Mouse (Mus musculus): ENCODE data around the gene Jmy.
"Not testable (repeated sequence)": the region's sequence is repeated elsewhere in the genome, so short reads cannot be mapped to it uniquely, and the experiment has no call there.

The Jmy gene

DNA sequence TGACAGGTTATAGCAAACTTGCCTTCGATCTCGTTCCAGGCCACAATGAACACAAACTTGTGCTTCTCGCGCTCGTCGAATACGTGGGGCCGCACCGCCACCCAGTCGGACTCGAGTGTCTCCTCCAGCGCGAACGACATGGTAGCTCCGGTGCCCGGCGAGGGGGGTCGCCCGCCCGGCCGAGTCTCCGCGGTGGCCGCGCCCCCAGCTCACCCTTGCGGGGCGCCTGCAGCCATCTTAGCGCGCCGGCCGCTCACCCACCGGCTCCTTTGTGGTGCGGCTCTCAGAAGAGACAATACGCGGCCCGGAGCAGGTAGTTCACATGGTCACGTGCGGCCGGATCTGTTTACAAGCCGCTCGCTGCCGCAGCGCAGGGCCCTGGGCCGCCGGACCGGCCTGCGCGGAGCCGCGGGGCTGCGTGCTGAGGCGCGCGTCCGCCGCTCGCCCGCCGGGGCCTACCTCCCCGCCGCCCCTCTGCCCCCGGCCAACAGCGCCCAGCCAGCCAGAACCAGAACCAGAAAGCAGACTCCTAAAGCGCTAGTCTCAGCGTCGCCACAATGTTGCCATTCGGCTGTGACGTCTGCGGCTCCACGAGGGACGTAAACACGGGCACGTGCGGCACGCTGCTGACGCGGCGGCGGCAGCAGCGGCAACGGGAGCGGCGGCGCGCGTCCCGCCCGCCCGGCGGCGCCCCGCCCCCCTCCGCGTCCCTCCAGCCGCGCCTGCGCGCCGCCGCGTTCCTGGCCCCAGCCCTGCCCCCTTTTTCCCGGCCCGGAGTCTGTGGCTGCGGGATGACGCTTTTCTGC, at the start of gene Jmy:
TSS of gene Jmy (minus strand) at position 642 of the 806 bp plus-strand sequence.
- peak; percentile 88 for DNase-seq (ENCODE audit: low spot score)

DNA sequence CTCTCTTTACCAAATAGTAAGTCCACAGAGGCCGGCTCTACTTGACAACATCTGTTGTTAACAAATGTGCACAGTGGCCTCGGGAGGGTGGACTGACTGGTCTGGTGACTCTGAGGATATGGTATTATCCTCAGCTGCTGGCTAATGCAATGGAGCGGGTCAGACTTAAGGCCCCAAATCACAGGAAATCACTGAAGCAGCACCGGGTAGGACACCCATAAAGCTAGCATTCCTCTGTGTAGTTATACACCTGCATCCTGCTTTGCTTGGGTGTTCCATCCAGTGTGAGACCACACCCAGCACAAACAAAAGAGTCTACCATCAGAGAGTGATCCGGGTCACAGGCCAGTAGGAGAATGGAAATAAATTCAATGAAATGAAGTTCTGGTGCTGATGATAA, 48.0 kb upstream of the Jmy start:
- no peak for DNase-seq (ENCODE audit: low spot score)

DNA sequence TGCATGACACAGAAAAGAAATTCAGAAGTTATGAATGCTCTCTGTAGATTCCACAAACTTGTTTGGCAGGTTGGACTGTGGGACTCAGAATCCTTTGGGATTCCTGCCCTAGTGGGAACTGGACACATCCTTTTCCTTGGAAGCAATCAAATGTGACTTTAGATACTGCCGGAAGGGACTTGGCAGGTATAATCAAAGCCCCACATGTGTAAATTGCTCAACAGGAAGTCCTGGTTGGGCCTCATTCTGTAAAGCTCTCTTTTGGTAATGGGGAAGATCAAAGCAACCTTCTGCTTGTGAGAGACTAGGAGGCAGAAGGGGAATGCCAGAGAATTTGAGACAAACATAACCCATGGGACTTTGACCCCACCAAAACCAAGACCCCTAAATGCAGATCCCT, 46.4 kb upstream of the Jmy start:
- DNase-seq (ENCODE audit: low spot score) = no peak

DNA sequence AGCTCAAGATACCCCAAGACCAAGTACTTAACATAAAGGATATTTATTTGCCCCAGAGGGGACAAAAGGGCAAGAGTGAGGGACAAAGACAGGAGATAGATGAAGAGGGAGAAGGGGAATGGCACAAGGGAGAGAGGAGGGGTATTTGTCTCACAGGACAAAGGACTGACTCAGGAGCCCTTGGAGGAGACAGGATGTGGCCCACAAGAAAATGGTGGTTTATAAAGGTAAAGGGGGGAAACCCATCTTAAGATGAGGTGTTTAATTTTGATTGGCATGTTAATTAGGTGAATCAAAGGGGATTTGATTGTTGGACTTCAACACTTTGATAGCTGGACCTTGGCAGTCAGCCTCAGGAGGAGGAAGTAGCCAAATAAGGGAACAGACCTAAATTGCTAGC, 44.7 kb upstream of the Jmy start:
- no peak for DNase-seq (ENCODE audit: low spot score)

DNA sequence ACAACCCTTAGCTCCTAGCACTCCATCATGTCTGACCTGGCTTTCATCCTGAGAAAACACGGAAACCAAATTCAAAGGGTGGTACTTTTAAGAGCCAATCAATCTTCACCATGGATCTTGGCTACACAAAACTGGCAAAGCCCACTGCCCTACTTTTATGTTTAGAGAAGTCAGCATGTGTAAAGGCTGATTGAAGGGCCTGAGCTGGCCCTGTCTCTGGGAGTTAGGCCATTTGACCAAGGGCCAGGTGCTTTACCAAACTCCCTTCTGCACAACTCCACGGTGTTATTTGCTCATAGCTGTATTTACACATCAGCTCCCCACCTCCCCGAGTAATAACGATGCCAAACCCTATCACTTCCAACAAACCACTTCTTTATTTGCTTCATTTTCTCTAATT, 39.7 kb upstream of the Jmy start:
- no peak for DNase-seq (ENCODE audit: low spot score)

DNA sequence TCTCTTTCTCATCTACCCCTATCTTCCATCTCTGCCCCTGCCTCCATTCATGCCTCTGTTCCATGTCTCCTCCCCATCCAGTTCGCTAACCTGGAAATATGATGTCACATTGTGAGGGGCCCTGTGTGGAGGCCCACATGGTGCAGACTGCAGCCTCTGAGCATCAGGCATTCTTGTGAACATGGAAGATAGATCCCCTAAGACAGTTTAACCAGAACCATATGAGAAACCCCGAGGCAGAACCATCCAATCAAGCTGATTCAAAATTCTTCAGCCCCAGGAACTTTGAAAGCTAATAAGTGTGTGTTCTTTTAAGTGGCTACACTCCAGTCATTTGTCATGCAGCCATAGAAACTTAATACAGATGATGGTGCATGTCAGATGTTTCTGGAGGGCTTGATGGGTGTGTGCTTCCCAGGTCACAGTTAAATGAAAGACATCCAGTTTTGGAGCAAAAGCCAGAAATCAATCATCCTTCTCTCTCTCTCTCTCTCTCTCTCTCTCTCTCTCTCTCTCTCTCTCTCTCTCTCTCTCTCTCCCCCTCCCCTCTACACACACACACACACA, 19.2 kb upstream of the Jmy start:
- DNase-seq (ENCODE audit: low spot score) = no peak

GRCm38 (mm10) chr13:93517223-93517622, 17.6 kb upstream of the Jmy start:
- no peak for DNase-seq (ENCODE audit: low spot score)

DNA sequence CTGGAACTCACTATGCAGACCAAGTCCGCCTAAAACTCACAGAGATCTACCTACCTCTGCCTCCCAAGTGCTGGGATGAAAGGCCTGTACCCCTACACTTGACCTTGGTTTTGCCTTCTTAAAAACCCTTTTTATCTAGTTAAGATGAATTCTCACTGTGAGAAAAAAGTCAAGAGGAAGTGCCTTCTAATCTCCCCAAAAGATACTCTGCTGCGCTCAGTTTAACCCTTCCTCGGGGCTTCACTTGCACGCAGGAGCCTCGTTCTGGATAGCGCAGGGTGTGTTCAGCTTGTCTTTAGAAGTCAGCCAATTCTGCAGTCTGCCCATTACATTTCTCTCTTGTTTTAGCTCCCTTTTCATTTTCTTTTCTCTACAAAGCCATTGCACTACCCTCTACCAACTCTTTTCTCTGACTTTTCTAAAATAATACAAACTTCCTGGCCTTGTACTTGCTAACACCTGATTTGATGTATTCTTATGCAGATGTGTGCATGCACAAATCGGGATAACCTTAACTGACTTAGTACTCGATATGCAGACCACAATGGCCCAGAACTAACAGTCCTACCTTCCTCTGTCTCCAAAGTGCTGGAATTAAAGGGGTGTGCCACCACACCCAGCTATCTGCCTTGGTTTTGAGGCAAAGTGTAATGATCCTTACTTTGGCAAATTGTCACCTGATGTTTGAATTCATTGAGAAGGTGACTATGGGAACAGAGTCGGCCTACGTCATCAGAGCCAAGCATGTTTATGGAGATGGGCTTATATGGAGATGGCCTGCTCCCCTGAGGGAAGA, 14.6 kb upstream of the Jmy start:
- no peak for DNase-seq (ENCODE audit: low spot score)

DNA sequence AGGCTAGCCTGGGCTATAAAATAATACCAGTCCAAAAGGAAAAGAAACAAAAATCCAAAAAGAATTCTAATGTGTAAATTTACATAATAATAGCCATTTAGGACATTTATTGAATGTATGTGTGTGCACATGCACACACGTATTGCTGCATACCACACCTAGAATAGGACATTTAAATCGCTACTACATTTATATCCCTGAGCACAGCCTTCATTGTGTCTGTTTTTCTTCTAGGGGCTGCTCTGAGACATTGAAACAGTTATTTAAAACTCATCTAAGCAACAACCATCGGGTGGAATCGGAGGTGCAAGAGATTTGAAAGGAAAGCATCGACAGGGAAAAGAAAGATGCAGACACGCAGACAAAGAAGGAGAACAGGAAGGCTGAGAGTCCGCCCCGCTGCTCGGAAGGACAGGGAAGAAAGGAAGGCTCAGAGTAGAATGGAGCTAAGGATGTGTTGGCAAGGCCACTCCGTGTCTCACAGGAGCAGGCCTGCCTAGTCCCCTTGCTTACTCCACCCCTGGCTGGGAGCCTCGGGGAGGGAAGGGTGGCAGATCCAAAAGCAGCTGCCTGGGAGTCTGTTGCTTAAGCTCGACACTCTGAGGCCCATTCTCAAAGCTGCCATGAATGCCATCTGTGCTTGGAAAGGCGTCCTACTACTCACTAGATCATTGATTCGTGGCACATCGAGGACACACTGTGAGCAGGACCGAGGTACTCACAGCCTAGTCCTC, 11.0 kb upstream of the Jmy start:
- no peak for DNase-seq (ENCODE audit: low spot score)

DNA sequence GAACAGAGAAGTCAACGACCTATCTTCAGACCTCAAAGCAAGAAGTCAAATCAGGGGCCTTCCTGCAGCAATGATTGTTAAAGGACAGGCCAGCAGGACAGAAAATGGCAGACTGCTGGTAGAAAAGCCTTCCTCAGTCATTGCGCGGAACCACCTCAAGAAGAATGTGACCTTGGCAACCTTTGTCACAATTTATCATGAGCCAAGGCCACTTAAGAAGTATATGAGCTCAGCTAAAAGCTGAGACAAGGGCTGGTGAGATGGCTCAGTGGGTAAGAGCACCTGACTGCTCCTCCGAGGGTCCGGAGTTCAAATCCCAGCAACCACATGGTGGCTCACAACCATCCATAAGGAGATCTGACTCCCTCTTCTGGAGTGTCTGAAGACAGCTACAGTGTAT, 7.3 kb upstream of the Jmy start:
- DNase-seq (ENCODE audit: low spot score) = not testable (repeated sequence)

GRCm38 (mm10) chr13:93501724-93502123, 2.1 kb upstream of the Jmy start:
- DNase-seq (ENCODE audit: low spot score) = no peak

DNA sequence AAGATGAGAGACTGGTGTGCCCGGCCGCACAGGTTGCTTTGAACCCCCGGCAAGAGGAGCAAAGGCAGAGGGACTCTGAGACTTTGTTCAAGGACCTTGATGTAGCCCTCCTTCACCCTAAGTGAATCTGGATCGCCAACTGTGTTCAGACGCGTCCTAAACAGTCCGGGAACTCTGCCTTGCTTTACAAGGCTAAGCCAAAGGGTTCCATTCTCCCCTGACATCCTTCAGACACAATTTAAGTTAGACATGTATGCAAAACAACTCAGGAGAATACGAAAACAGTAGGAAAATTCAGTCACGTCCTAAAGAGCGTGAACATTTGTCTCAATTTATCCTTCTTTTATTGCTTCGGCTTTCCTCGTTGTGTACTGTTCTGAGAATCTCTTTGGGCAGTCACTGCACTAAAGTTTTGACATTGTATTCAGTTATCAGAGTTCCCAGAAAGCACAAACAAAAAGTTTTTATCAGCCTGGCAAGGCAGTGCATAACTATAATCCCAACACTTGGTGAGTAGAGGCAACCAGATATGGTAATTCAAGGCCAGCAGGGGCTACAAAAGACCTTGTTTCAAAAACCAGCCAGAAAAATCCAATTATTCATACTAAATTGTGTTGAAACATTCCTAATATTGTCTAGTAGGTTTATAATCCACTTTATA, 495 bp upstream of the Jmy start:
- DNase-seq (ENCODE audit: low spot score) = no peak

DNA sequence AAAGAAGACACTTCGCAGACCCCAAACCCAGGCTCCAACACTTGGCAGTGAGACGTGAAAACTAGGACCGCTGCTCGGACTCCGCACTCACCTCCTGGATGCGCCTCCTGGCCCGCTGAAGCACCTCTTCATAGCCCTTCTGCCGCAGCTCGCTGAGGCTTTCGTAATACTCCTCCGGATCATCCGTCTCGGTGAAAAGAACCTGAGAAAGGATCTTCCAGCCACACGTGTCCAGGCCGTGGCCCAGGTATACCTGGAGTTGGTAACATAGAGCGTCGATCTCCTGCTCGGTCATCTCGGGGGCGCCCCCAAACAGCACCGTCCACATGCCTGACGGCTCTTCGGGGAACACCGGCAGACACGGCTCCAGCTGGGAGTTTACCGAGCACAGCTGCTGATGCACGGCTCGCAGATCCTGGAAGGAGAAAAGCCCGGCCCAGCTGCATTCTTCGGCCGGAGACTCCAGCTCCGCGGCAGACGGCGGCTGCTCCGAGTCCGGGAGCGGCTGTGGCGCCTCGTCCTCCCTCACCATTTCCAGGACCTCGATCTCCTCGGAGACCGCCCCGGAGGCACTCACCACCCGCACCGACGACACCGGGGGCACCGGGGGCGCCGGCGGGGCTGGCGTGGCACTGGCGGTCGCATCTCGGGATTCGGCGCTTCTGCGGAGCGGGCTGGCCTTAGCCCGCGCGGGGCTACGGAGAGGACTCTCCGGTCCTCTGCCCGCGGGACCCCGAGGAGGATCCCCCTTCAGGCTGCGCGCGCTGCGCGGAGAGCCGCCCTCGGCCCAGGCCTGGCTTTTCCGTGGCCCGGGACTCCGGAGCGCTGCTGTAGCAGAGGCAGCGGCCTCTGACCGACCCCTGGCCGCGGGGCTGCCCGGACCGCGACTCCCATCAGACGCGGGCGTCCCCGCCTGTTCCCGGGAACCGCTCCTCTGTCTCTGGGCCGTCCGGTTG, 1.1 kb downstream of the Jmy start:
- DNase-seq (ENCODE audit: low spot score) = peak; percentile 48

DNA sequence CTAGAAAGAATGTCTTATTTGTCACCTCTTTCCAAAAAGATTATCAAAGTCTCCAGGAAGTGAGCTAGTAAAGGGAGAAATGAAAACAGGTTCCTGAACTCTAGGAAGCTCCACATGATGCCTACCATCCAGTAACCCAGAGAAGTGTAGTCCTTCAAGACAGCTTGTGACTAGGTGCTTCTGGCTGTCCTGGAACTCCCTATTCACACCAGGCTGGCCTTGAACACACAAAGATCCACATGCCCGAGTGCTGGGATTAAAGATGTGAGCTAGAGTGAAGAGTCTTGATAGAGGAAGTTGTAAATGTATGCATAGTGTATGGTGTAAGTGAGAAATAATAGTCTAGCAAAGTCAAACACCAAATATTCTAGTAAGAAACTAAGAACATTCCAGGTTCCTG, 2.6 kb downstream of the Jmy start:
- DNase-seq (ENCODE audit: low spot score) = no peak

- DNase-seq (ENCODE audit: low spot score) = no peak
These were observed 11.1 kb downstream of the Jmy start for GRCm38 (mm10) chr13:93488510-93488909.

DNA sequence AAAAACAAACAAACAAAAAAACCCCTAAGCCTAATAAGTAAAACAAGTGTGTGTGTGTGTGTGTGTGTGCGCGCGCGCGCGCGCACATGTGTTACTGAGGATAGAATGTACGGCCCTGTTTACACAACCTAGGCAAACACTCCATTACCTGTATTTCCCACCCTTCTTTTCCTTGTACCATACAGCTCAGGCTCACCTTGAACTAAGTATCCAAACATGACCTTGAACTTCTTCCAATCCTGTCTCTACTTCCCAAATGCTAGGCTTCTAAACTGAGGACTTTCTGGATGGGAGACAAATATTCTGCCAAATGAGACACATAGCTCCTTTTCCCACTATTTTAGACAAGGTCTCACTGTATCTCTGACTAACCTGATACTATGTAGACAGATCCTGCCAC, 11.9 kb downstream of the Jmy start:
- DNase-seq (ENCODE audit: low spot score) = no peak

DNA sequence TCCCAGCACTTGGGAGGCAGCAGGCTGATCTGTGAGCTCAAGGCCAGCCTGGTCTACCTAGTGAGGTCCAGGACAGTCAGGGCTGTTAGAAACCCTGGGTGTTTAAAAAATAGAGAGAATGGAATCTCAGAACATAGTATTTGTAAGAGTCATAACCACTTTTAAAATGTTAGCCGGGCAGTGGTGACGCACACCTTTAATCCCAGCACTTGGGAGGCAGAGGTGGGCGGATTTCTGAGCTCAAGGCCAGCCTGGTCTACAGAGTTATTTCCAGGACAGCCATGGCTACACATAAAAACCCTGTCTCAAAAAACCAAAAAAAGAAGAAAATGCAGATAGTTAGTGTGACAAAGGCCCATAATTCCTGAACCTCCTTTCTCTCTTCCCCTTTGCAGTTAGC, 15.3 kb downstream of the Jmy start:
- DNase-seq (ENCODE audit: low spot score) = no peak

DNA sequence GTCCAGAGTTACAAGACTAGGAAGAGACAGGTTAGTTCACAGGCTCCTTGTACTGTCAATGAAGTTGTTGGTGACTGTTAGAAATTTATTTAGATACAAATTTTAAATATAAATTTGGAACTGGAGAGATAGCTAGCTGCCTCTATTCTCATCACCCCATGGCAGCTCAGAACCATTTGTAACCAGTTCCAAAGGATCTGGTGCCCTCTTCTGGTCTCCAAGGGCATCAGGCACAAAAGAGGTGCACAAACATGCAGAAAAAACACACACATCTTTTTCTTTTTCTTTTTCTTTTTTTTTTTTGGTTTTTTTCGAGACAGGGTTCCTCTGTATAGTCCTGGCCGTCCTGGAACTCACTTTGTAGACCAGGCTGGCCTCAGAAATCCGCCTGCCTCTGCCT, 18.5 kb downstream of the Jmy start:
- no peak for DNase-seq (ENCODE audit: low spot score)

DNA sequence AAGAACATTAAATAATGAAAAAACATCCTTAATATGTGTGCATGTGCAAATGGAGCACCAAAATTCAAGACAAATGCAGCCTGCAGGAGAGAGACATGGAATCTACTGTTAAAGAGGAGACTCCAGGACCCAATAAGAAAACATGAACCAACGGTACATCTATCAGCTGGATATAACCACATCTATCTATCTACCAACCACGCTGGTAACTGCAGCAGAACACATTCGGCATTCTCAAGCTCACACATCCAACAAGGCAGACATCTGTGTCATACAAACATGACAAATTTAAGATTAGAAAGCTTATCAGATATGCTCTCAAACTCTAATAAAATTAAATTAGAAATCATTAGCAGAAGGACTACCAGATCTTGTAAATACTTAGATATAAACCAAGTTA, 21.3 kb downstream of the Jmy start:
- DNase-seq (ENCODE audit: low spot score) = no peak

DNA sequence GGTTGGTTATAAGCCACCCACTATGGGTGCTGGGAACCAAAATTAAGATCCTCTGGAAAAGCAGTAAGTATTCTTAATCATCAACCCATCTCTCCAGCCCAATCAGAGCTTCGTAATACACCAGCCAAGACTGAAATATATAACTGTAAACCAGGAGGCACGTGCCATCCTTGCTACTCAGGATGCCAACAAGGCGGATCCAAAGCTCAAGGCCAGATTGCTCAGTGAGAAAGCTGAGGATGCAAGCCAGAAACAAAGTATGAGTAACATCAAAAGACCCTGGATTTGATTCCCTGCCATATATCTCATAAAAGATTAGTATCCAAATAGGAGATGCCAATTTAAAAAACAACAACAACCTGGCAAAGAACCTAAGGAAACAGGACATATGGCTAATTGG, 31.3 kb downstream of the Jmy start:
- no peak for DNase-seq (ENCODE audit: low spot score)

GRCm38 (mm10) chr13:93459566-93459965, 40.0 kb downstream of the Jmy start:
- no peak for DNase-seq (ENCODE audit: low spot score)
